Mouse (Mus musculus) liver, adult (tissue): Measurements from ENCODE around the gene Mecom.

Source experiments
- GATA4 ChIP-seq: IDR thresholded peaks from 2 replicates; pipeline ENCODE4 v1.6.1; 2014; ENCODE audit warnings: mild to moderate bottlenecking, low read length; ENCODE audit not compliant: insufficient replicate concordance

The Mecom gene

DNA sequence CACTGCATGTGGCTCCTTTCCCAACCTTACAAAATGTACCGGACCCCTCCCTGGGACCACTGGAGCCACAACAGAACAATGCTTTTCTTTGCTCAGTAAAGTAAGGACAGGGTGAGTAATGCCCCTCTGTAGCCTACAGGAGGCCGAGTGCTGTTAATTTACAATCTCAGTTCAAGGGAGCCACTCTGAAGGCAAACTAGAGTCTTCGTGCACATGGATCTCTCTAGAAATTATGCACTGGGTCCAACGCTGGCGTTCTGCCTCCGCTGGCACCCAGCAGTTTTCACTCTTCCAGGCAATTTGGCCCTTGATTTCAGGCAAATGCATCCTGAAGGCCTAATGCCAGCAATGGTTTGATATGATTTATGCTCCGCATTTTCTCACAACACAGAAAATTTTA is 467.0 kb downstream of the Mecom start:
- no peak for TF ChIP-seq GATA4

GRCm38 (mm10) chr3:30076522-30076921 is 471.3 kb downstream of the Mecom start:
- peak; percentile 53; the same call in 1 of the 2 replicates for TF ChIP-seq GATA4

DNA sequence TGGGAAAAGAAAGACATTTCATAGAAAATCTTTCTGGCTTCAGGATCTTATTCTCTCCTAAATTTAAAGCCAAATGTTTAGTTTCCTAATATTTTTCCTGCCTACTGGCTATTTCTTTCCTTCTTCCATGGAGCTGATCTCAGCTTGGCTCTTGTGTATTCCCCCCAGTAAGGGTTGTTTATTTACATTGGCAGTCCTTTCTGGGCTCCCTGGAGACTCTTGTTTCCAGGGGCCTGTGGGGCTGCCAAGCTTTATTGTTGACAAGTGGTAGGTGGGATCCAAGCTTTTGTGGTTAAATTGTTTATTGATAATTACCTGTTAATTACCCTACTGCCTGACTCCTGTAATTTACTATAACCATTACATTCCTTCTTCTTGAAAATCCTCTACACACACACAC is 476.5 kb downstream of the Mecom start:
- TF ChIP-seq GATA4: no peak

DNA sequence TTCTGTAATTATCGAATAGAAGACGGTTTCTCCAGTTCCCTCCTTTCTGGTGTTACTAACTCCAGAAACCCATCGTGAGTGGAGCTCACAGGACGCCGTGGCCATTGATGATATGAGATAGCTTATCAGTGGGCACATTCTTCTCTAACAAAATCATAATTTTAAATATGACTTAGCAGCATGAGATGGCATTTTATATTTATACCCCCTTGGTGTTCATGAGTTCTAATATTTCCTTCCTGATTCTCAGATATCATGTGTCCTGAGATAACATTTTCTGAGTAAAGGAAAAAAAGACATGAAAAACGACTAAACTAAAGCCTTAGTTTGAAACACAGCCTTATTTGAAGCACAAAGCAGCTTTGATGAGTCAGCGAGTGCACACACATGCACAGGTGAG is 481.3 kb downstream of the Mecom start:
- TF ChIP-seq GATA4: no peak

- TF ChIP-seq GATA4: no peak
Measured at GRCm38 (mm10) chr3:30060058-30060457, 487.8 kb downstream of the Mecom start.

DNA sequence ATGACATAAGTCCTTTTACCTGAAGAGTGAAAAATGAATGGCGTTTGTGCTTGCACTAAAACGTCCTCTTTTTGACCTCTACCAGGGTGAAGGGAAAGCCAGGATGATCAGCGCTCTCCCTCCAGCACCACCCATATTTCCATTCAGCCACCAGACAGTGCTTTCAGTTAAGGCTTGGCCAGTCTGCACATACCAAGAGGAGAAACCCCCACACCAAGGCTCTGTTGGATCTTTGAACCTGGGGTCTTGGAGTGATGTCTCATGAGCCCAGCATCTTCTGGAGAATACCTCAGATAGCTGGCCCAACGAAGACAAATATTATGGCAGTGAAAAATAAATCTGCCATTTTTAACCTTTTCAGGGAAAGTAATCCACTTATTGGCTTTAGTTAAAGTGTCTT is 488.2 kb downstream of the Mecom start:
- TF ChIP-seq GATA4: no peak

- no peak for TF ChIP-seq GATA4
Measured at GRCm38 (mm10) chr3:30051287-30051686, 496.5 kb downstream of the Mecom start.

- TF ChIP-seq GATA4: no peak
Measured at GRCm38 (mm10) chr3:30050795-30051194, 497.0 kb downstream of the Mecom start.

GRCm38 (mm10) chr3:30048792-30049191 is 499.0 kb downstream of the Mecom start:
- TF ChIP-seq GATA4: no peak

- no peak for TF ChIP-seq GATA4
Measured at GRCm38 (mm10) chr3:30048157-30048556, 499.7 kb downstream of the Mecom start.

DNA sequence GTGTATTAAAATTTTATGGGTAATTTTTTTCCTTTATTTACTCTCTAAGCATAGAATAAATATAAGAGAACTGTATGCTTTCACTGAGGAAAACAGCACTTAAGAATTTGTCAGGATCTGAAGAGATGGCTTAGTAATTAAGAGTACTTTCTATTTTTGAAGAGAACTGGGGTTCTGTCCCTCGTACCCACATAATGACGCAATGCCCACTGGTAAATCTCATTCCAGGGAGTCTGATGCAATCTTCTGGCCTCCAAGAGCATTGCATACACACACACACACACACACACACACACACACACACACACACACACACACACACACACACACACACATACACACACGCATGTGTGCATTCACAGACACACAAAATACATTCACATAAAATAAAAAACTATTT is 504.3 kb downstream of the Mecom start:
- no peak for TF ChIP-seq GATA4

DNA sequence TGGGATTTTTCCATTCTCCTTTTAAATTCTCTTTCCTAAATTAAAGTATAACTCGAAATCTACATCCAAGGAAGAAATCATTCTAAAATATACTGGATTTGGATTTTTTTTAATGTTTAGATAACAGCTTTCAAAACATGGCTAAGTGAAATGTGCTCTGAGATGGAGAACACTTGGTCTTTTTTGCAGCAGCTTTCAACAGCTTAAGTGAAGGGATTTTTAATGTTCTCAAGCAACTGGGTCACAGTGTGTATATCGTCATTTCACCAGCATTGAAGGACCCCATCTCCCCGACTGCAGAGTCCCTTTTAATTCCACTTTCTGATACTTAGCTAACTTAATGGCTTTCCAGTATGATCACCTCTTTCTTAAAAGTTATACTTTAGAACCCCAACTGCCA is 509.3 kb downstream of the Mecom start:
- no peak for TF ChIP-seq GATA4

- TF ChIP-seq GATA4: no peak
Measured at GRCm38 (mm10) chr3:30019961-30020360, 527.8 kb downstream of the Mecom start.

- TF ChIP-seq GATA4: no peak
Measured at GRCm38 (mm10) chr3:30019411-30019810, 528.4 kb downstream of the Mecom start.

- no peak for TF ChIP-seq GATA4
Measured at GRCm38 (mm10) chr3:30018202-30018601, 529.6 kb downstream of the Mecom start.

DNA sequence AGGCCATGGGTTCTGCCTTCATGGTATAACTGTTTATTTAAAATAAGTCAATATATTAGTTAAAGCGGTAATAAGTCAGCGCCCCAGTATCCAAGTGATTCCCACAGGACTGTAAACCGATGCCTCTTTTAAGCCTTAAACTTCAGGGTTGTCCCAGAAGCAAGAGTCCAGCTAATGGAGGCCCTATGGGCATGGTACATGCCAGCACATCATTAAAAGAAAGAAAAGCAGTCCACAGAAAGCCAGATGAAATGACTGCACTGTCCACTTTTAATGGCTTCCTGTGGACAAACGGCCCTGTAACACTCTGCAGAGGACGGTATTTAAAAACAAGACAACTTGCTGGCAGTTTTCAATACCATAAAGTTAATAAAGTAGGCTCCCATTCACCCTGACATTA is 531.0 kb downstream of the Mecom start:
- no peak for TF ChIP-seq GATA4

DNA sequence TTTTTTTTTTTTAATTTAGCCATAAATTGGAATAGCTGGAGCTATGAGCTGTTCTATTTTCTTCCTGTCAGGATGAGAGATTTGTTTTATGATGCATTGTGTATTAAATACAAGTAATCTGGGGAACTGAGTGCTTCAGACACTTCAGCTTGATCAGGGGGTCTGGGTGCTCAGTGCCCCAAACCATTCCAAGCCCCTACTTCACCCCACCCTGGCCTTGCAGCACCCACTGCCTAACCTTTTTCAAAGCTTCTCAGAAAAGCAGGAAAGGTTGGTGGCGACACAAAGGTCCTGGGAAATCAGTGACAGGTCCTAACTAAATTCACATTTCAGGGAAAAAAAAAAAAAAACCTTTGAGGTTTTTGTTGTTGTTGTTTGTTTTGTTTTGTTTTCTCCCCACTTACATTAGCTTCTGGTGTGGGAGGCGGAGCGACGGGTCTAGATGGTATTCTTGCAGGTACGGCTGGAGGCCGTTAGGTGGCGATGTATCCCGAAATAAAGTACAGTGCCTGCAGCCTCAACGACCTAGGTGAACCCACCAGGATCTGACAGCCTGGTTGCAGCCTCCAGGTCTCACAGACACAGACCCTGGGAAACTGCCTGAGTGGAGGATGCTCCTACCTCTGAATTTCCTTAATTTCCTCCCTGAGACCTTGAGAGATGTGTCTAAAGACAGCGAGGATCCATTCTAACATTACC is 532.7 kb downstream of the Mecom start:
- no peak for TF ChIP-seq GATA4
